Mouse (Mus musculus): ENCODE measurements at regions not wholly inside any gene's neighbourhood (a gene's known extent, or its start where the extent isn't known, plus 50 kb on each side); places are given as distances from the start of the nearest gene placed in this dataset.

DNA sequence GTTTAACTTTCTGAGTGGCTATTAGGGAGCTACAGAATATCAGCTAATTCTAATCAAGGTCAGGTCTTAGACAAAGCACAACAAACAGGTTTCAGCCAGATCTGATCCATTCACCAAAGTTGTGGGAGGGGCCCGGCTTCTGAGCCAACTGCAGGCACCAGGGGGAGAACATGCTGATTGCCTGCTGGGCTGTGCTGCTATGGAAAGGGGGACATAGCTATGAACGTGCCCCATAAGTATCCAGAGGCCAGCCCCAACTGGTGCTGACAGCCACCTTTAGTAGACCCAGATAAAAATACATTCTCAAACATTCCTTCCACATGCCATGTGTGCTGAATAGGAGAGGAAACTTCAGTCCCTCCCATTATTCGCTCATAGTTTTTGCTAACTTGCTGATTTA, 232.8 kb upstream of the Tsc22d2 start:
- no peak for TF ChIP-seq POLR2A (IDR thresholded peaks at IDR 0.05; ENCODE audit: extremely low read depth, insufficient read depth, low read length)
- TF ChIP-seq CTCF (IDR thresholded peaks at IDR 0.05; ENCODE audit: low read depth, low read length) = no peak

Measured in liver, adult 2 months (tissue).